Mouse (Mus musculus): ENCODE data around the gene AC161166.1. TPM values are rescaled to one million over a fixed set of nuclear protein-coding genes. Genes with fewer than 3 reads are reported as not detected.

The AC161166.1 gene
- polyA plus RNA-seq, 1 experiment from 2014 or later: 0.37 TPM

GRCm38 (mm10) chr7:24537591-24537990 lies 25.3 kb upstream of the AC161166.1 start:
- Histone ChIP-seq H3K9me3 (replicated peaks) (0 out of 2 replicates have a peak, but pooled peaks cover 4% of the 10 kb centered on the region), H3K4me3 (no peak overlapping the region), H3K4me1 (replicated peaks) (peaks cover 9% of the 10 kb centered on the region), H3K9ac (no peak overlapping the region), H3K27me3 (replicated peaks) (peaks cover 14% of the 10 kb centered on the region), H3K27ac (ENCODE audit: poor library complexity, severe bottlenecking) (no peak overlapping the region), H3K4me2 (no peak overlapping the region), H3K36me3 (peaks cover 37% of the 10 kb centered on the region)
- no peak for ATAC-seq (ENCODE audit: insufficient number of reproducible peaks, low FRiP score)
- WGBS: 82% methylated on average over 5 of the region's 5 CpGs

GRCm38 (mm10) chr7:24537081-24537480 lies 24.8 kb upstream of the AC161166.1 start:
- no peak overlapping the region for H3K9ac ChIP-seq
- H3K27ac ChIP-seq (ENCODE audit: poor library complexity, severe bottlenecking): no peak overlapping the region
- no peak overlapping the region for H3K4me2 ChIP-seq
- ATAC-seq (ENCODE audit: insufficient number of reproducible peaks, low FRiP score): no peak
- 83% methylated on average over 4 of the region's 4 CpGs for WGBS
- no peak overlapping the region for H3K4me3 ChIP-seq
- H3K27me3 ChIP-seq (replicated peaks): peaks cover 14% of the 10 kb centered on the region
- H3K36me3 ChIP-seq: peaks cover 39% of the 10 kb centered on the region
- 0 out of 2 replicates have a peak, but pooled peaks cover 4% of the 10 kb centered on the region for H3K9me3 ChIP-seq (replicated peaks)
- peaks cover 12% of the 10 kb centered on the region for H3K4me1 ChIP-seq (replicated peaks)

GRCm38 (mm10) chr7:24534301-24534700 lies 22.0 kb upstream of the AC161166.1 start:
- H3K4me3 ChIP-seq: peak overlapping the region; percentile 6; the same call in 1 of the 2 replicates
- peak overlapping the region; percentile 51 for H3K4me2 ChIP-seq
- 36% methylated on average over 19 of the region's 19 CpGs for WGBS
- peaks cover 39% of the 10 kb centered on the region for H3K36me3 ChIP-seq
- H3K9ac ChIP-seq: 0 out of 2 replicates have a peak overlapping the region, but pooled peaks have one; percentile 38
- peaks cover 14% of the 10 kb centered on the region for H3K27me3 ChIP-seq (replicated peaks)
- no peak for ATAC-seq (ENCODE audit: insufficient number of reproducible peaks, low FRiP score)
- H3K4me1 ChIP-seq (replicated peaks): peaks cover 20% of the 10 kb centered on the region
- 0 out of 2 replicates have a peak, but pooled peaks cover 3% of the 10 kb centered on the region for H3K9me3 ChIP-seq (replicated peaks)
- no peak overlapping the region for H3K27ac ChIP-seq (ENCODE audit: poor library complexity, severe bottlenecking)

GRCm38 (mm10) chr7:24533806-24534205 lies 21.6 kb upstream of the AC161166.1 start:
- Histone ChIP-seq H3K9ac (peak overlapping the region; percentile 38; the same call in 1 of the 2 replicates), H3K4me2 (peak overlapping the region; percentile 51)
- 35% methylated on average over 42 of the region's 42 CpGs for WGBS

GRCm38 (mm10) chr7:24533031-24533571 lies 20.8 kb upstream of the AC161166.1 start:
- no peak for ATAC-seq (ENCODE audit: insufficient number of reproducible peaks, low FRiP score)
- 66% methylated on average over 28 of the region's 28 CpGs for WGBS
- H3K4me2 ChIP-seq: no peak overlapping the region

More at GRCm38 (mm10) chr7:24533806-24534205, 21.6 kb upstream of the AC161166.1 start:
- ATAC-seq (ENCODE audit: insufficient number of reproducible peaks, low FRiP score): no peak
- H3K9me3 ChIP-seq (replicated peaks): no peaks in the 10 kb centered on the region
- H3K4me1 ChIP-seq (replicated peaks): peaks cover 22% of the 10 kb centered on the region
- no peak overlapping the region for H3K27ac ChIP-seq (ENCODE audit: poor library complexity, severe bottlenecking)
- H3K27me3 ChIP-seq (replicated peaks): peaks cover 14% of the 10 kb centered on the region
- peaks cover 39% of the 10 kb centered on the region for H3K36me3 ChIP-seq
- H3K4me3 ChIP-seq: peak overlapping the region; percentile 6

GRCm38 (mm10) chr7:24531211-24531971 lies 19.1 kb upstream of the AC161166.1 start:
- Histone ChIP-seq H3K27me3 (replicated peaks) (peaks cover 14% of the 10 kb centered on the region), H3K4me2 (peak overlapping the region; percentile 92), H3K9ac (peak overlapping the region; percentile 91), H3K9me3 (replicated peaks) (no peaks in the 10 kb centered on the region), H3K4me3 (peak overlapping the region; percentile 62), H3K27ac (ENCODE audit: poor library complexity, severe bottlenecking) (peak overlapping the region; percentile 44), H3K4me1 (replicated peaks) (peaks cover 22% of the 10 kb centered on the region), H3K36me3 (peaks cover 37% of the 10 kb centered on the region)
- peak; percentile 62 for ATAC-seq (ENCODE audit: insufficient number of reproducible peaks, low FRiP score)
- 2% methylated on average over 43 of the region's 43 CpGs for WGBS

More at GRCm38 (mm10) chr7:24533031-24533571, 20.8 kb upstream of the AC161166.1 start:
- Histone ChIP-seq H3K9ac (no peak overlapping the region), H3K36me3 (peaks cover 39% of the 10 kb centered on the region), H3K27ac (ENCODE audit: poor library complexity, severe bottlenecking) (no peak overlapping the region), H3K27me3 (replicated peaks) (peaks cover 14% of the 10 kb centered on the region), H3K9me3 (replicated peaks) (no peaks in the 10 kb centered on the region), H3K4me1 (replicated peaks) (peaks cover 22% of the 10 kb centered on the region), H3K4me3 (no peak overlapping the region)

GRCm38 (mm10) chr7:24530062-24530931 lies 18.0 kb upstream of the AC161166.1 start, which contains the start of gene Irgq:
Gene Irgq (plus strand): TSS chr7:24530689.
- Histone ChIP-seq H3K4me3 (peak within 1 kb of the TSS; percentile 62), H3K27ac (ENCODE audit: poor library complexity, severe bottlenecking) (peak within 1 kb of the TSS; percentile 88), H3K36me3 (peaks cover 26% of the 10 kb centered on the region), H3K27me3 (replicated peaks) (peaks cover 14% of the 10 kb centered on the region), H3K4me2 (peak within 1 kb of the TSS; percentile 92), H3K9ac (peak within 1 kb of the TSS; percentile 91), H3K4me1 (replicated peaks) (peaks cover 22% of the 10 kb centered on the region), H3K9me3 (replicated peaks) (no peaks in the 10 kb centered on the region)
- ATAC-seq (ENCODE audit: insufficient number of reproducible peaks, low FRiP score): peak; percentile 96
- under 1% methylated on average over 44 of the region's 44 CpGs for WGBS

GRCm38 (mm10) chr7:24529580-24529979 lies 17.3 kb upstream of the AC161166.1 start:
- Histone ChIP-seq H3K4me2 (peak overlapping the region; percentile 92), H3K9me3 (replicated peaks) (no peaks in the 10 kb centered on the region), H3K4me1 (replicated peaks) (peaks cover 22% of the 10 kb centered on the region), H3K27ac (ENCODE audit: poor library complexity, severe bottlenecking) (peak overlapping the region; percentile 88), H3K9ac (peak overlapping the region; percentile 83), H3K36me3 (peaks cover 19% of the 10 kb centered on the region), H3K27me3 (replicated peaks) (peaks cover 14% of the 10 kb centered on the region), H3K4me3 (peak overlapping the region; percentile 62)
- WGBS: 49% methylated on average over 11 of the region's 11 CpGs
- no peak for ATAC-seq (ENCODE audit: insufficient number of reproducible peaks, low FRiP score)

GRCm38 (mm10) chr7:24528861-24529260 lies 16.6 kb upstream of the AC161166.1 start:
- Histone ChIP-seq H3K4me2 (peak overlapping the region; percentile 92; the same call in 1 of the 2 replicates), H3K4me3 (no peak overlapping the region), H3K27me3 (replicated peaks) (peaks cover 10% of the 10 kb centered on the region), H3K9me3 (replicated peaks) (no peaks in the 10 kb centered on the region), H3K27ac (ENCODE audit: poor library complexity, severe bottlenecking) (no peak overlapping the region), H3K4me1 (replicated peaks) (peaks cover 17% of the 10 kb centered on the region), H3K36me3 (peaks cover 12% of the 10 kb centered on the region), H3K9ac (no peak overlapping the region)
- WGBS: 91% methylated on average over 11 of the region's 11 CpGs
- ATAC-seq (ENCODE audit: insufficient number of reproducible peaks, low FRiP score): no peak

- H3K4me3 ChIP-seq: no peak overlapping the region
- H3K4me1 ChIP-seq (replicated peaks): peaks cover 8% of the 10 kb centered on the region
- no peak overlapping the region for H3K27ac ChIP-seq (ENCODE audit: poor library complexity, severe bottlenecking)
- WGBS: 86% methylated on average over 12 of the region's 12 CpGs
- no peaks in the 10 kb centered on the region for H3K9me3 ChIP-seq (replicated peaks)
- H3K9ac ChIP-seq: no peak overlapping the region
- no peak overlapping the region for H3K4me2 ChIP-seq
- H3K27me3 ChIP-seq (replicated peaks): no peaks in the 10 kb centered on the region
- no peak for ATAC-seq (ENCODE audit: insufficient number of reproducible peaks, low FRiP score)
- H3K36me3 ChIP-seq: no peaks in the 10 kb centered on the region
Measured at GRCm38 (mm10) chr7:24525686-24526420, 13.6 kb upstream of the AC161166.1 start.
